Mouse (Mus musculus) liver, embryonic 14.5 days (tissue): ENCODE results near the gene Cass4.

Experiments
- CTCF ChIP-seq: IDR thresholded peaks from 2 replicates; pipeline ENCODE4 v1.5.1; 2016; ENCODE audit warnings: antibody characterized with exemption, low read depth, control low read depth
- EP300 ChIP-seq: IDR thresholded peaks from 2 replicates; pipeline ENCODE4 v1.6.1; 2016; ENCODE audit warnings: antibody characterized with exemption, low read depth

DNA sequence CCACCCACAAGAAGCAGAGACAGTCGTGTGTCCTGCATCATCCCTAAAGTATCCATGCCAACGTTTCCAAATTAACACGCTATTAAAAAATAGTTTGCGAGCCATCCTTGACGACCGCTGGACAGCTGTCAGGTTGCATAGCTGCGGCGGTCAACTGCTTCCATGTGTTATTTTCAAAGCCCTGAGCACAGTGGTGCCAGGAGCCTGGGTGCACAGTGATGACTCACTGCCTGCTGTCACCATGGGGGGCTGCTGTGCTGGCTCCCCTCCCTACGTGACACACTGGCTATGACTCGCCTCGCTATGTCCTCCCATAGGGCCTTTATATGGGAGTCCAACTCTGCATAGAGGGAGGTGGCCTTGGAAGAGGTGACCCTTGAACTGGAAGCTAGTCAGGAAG, 17.5 kb downstream of the Cass4 start:
- TF ChIP-seq EP300, result no peak
- no peak for TF ChIP-seq CTCF
